Mouse (Mus musculus) midbrain, postnatal 0 days (tissue): ENCODE data around the gene Izumo3. TPM values are rescaled to one million over a fixed set of nuclear protein-coding genes. Genes with fewer than 3 reads are reported as not detected.
A peak's percentile ranks its signal among the peaks of the same experiment; 100 is the strongest.
"Not testable (repeated sequence)": the region's sequence is repeated elsewhere in the genome, so short reads cannot be mapped to it uniquely, and the experiment has no call there.

Experiments used
- ATAC-seq: fragments of 200-750 bp; cut with Nextera tagmentation; 2 replicates; pipeline ENCODE4 v1.8.0; 2017; ENCODE audit warnings: moderate number of reproducible peaks, mild to moderate bottlenecking, moderate TSS enrichment, moderate library complexity; ENCODE audit not compliant: low FRiP score
- DNase-seq: peaks from one replicate; pipeline ENCODE4 v3.0.0-alpha.2; 2015; ENCODE audit warnings: low spot score
- H3K27ac ChIP-seq: fragments of 300-500 bp; sonication (generic); 2 replicates; pipeline ENCODE4 v1.5.1; 2014; ENCODE audit warnings: low read depth, mild to moderate bottlenecking, low read length, mixed read lengths
- H3K27me3 ChIP-seq: fragments of 300-500 bp; sonication (generic); 2 replicates; pipeline ENCODE4 v1.6.1; 2014; ENCODE audit warnings: low read length, control low read depth, mixed read lengths; ENCODE audit not compliant: insufficient read depth
- H3K36me3 ChIP-seq: fragments of 300-500 bp; sonication (generic); 2 replicates; pipeline ENCODE4 v1.6.1; 2014; ENCODE audit warnings: low read length, control low read depth, mixed read lengths; ENCODE audit not compliant: insufficient read depth
- H3K4me1 ChIP-seq: fragments of 300-500 bp; sonication (generic); 2 replicates; pipeline ENCODE4 v1.6.1; 2014; ENCODE audit warnings: mild to moderate bottlenecking, control low read depth, antibody characterized with exemption, low read length, mixed read lengths; ENCODE audit not compliant: insufficient read depth
- H3K4me2 ChIP-seq: fragments of 300-500 bp; sonication (generic); 2 replicates; pipeline ENCODE4 v1.6.1; 2014; ENCODE audit warnings: low read depth, mild to moderate bottlenecking, low read length, mixed read lengths; ENCODE audit not compliant: poor library complexity, severe bottlenecking
- H3K4me3 ChIP-seq: fragments of 300-500 bp; sonication (generic); 2 replicates; pipeline ENCODE4 v1.5.1; 2014; ENCODE audit warnings: low read depth, mild to moderate bottlenecking, low read length, moderate library complexity
- H3K9ac ChIP-seq: fragments of 300-500 bp; sonication (generic); replicated peaks from 2 replicates; pipeline ENCODE4 v1.6.1; 2014; ENCODE audit warnings: mild to moderate bottlenecking, low read length, moderate library complexity, mixed read lengths; ENCODE audit not compliant: poor library complexity, severe bottlenecking
- H3K9me3 ChIP-seq: fragments of 300-500 bp; sonication (generic); 2 replicates; pipeline ENCODE4 v1.6.1; 2016; ENCODE audit warnings: low read length, control low read depth
- CTCF ChIP-seq: IDR thresholded peaks from 2 replicates; pipeline ENCODE4 v1.5.1; 2016; ENCODE audit warnings: antibody characterized with exemption, mild to moderate bottlenecking
- WGBS: fragments of 180-500 bp; shearing (Covaris S2); extraction: QIAGEN DNeasy Blood & Tissue Kit; methylation state at CpG from one replicate; pipeline ENCODE4 v1.1.7; 2014; 5-methylcytosine and 5-hydroxymethylcytosine counted together
- polyA plus RNA-seq: library from polyadenylated mRNA; unstranded; fragments of >200 nt; fragmentation: Nextera tagmentation; extraction: Ambion mirVana; gene quantifications from 2 replicates; pipeline ENCODE4 v1.2.1, GENCODE M21; 2015
- total RNA-seq: library from RNA; depleted of rRNA; stranded (reverse); fragments of >200 nt; gene quantifications from 2 replicates; pipeline ENCODE4 v1.2.3, GENCODE M21; 2014; rRNA removed

Gene Izumo3
- not detected in 2 replicates for total RNA-seq
- polyA plus RNA-seq: not detected in 2 replicates

DNA sequence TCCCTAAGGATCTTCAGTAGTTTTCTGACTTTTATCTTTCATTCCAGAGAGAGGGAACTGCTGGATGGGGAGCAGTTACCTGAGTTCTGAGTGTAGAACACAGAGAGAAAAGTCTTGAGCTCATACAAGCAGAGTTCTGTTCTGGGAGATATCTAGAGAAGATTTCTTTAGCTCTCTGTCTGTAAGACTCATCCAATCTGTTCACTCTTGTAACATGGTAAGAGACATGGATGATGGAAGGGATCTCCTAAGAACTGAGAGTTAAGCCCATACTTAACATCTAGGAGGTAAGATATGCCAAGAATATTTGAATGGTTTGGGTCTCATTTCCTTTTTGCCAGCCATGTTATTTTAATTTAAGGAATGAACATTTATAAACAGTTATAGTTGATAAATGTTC is at the start of gene Izumo3:
Gene Izumo3, minus strand, starts transcription at position 101 of the 400 bp plus-strand sequence.
- no peak for ATAC-seq
- no peak for DNase-seq
- H3K27me3 ChIP-seq: no peaks in the 10 kb centered on the region
- no peak for TF ChIP-seq CTCF
- H3K4me1 ChIP-seq: no peaks in the 10 kb centered on the region
- H3K4me3 ChIP-seq: no peak within 1 kb of the TSS
- no peak within 1 kb of the TSS for H3K27ac ChIP-seq
- no peak within 1 kb of the TSS for H3K9ac ChIP-seq
- H3K4me2 ChIP-seq: no peak within 1 kb of the TSS
- no peaks in the 10 kb centered on the region for H3K36me3 ChIP-seq
- H3K9me3 ChIP-seq: no peaks in the 10 kb centered on the region

GRCm38 (mm10) chr4:92191649-92192048 is 44.6 kb upstream of the Izumo3 start, which contains the start of gene Gm12666:
TSS of gene Gm12666 (minus strand) at chr4:92191749.
- not testable (repeated sequence) for H3K27ac ChIP-seq, ATAC-seq, H3K4me1 ChIP-seq, H3K36me3 ChIP-seq, H3K9me3 ChIP-seq, H3K4me3 ChIP-seq, DNase-seq, H3K4me2 ChIP-seq, H3K27me3 ChIP-seq, H3K9ac ChIP-seq
- WGBS: 88% methylated on average over 1 of the region's 1 CpGs

DNA sequence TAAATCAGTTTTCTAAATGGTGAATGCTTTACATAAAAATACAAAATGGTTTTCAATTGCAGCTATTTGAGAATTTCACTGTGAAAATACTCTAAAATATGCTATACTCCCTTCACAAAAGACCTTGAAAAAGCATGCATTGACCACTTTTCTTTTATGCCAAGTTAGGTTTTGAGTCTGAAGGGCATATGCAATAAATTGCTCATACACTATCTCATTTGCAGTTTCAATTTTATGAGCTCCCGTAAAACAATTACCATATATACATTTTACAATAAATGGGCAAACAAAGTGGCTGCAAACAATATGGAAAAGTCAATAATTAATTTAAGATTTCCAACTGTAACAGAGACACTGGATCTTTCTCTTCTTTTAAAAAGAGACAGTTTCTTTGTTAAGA is 5.6 kb upstream of the Izumo3 start:
- WGBS: 89% methylated on average over 1 of the region's 1 CpGs

GRCm38 (mm10) chr4:92111390-92111988 is 35.5 kb downstream of the Izumo3 start:
- no peak for TF ChIP-seq CTCF
- no peaks in the 10 kb centered on the region for H3K4me1 ChIP-seq
- H3K27me3 ChIP-seq: no peaks in the 10 kb centered on the region
- no peaks in the 10 kb centered on the region for H3K36me3 ChIP-seq
- H3K4me3 ChIP-seq: no peak overlapping the region
- ATAC-seq (no peak), DNase-seq (no peak)
- 21% methylated on average over 8 of the region's 8 CpGs for WGBS
- no peak overlapping the region for H3K9ac ChIP-seq
- no peak overlapping the region for H3K4me2 ChIP-seq
- H3K27ac ChIP-seq: no peak overlapping the region
- no peaks in the 10 kb centered on the region for H3K9me3 ChIP-seq

More for the DNA sequence above, 5.6 kb upstream of the Izumo3 start:
- no peaks in the 10 kb centered on the region for H3K9me3 ChIP-seq
- no peak overlapping the region for H3K27ac ChIP-seq
- ATAC-seq (no peak), DNase-seq (no peak)
- no peak for TF ChIP-seq CTCF
- H3K4me2 ChIP-seq: no peak overlapping the region
- H3K9ac ChIP-seq: no peak overlapping the region
- H3K36me3 ChIP-seq: no peaks in the 10 kb centered on the region
- H3K27me3 ChIP-seq: no peaks in the 10 kb centered on the region
- no peak overlapping the region for H3K4me3 ChIP-seq
- no peaks in the 10 kb centered on the region for H3K4me1 ChIP-seq

DNA sequence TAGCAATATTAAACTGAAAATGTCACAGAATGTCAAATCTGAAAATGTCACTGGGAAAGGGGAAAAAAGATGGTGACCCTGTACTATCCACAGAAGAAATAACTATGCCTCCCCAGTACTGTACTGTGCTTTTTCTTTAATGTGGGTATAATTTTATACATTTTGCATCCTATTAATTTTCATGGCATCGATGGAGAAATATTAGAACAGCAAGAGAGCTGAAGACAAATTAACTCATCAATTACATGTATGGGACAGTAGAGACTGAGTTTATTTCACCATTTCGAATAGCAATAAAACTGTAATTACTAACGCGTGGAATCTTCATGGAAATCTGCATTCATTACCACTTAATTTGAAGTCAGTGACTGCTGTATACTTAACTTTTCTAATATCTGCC is 49.6 kb downstream of the Izumo3 start:
- no peak for ATAC-seq
- no peak for DNase-seq
- no peak overlapping the region for H3K9ac ChIP-seq
- no peaks in the 10 kb centered on the region for H3K27me3 ChIP-seq
- H3K4me2 ChIP-seq: no peak overlapping the region
- H3K4me1 ChIP-seq: no peaks in the 10 kb centered on the region
- TF ChIP-seq CTCF: no peak
- no peaks in the 10 kb centered on the region for H3K9me3 ChIP-seq
- 84% methylated on average over 4 of the region's 4 CpGs for WGBS
- no peak overlapping the region for H3K27ac ChIP-seq
- H3K4me3 ChIP-seq: no peak overlapping the region
- H3K36me3 ChIP-seq: no peaks in the 10 kb centered on the region

GRCm38 (mm10) chr4:92095951-92096350 is 51.1 kb downstream of the Izumo3 start:
- 54% methylated on average over 1 of the region's 1 CpGs for WGBS
- Histone ChIP-seq H3K27ac (no peak overlapping the region), H3K36me3 (no peaks in the 10 kb centered on the region), H3K9ac (no peak overlapping the region), H3K4me1 (no peaks in the 10 kb centered on the region), H3K9me3 (no peaks in the 10 kb centered on the region), H3K4me2 (no peak overlapping the region), H3K4me3 (no peak overlapping the region), H3K27me3 (no peaks in the 10 kb centered on the region)
- DNase-seq (peak; percentile 4), ATAC-seq (no peak)
- no peak for TF ChIP-seq CTCF

Other genes with a start within 250 kb of the Izumo3 start
- not detected in 2 replicates for gene Gm12666, start 44.5 kb upstream of the Izumo3 start, total RNA-seq
- gene Gm12666, start 44.5 kb upstream of the Izumo3 start, polyA plus RNA-seq: not detected in 2 replicates